Mouse (Mus musculus): ENCODE data around the gene Max. TPM values are rescaled to one million over a fixed set of nuclear protein-coding genes. Genes with fewer than 3 reads are reported as not detected.

Max gene
- total RNA-seq (2015; ENCODE audit: low replicate concordance) (38.6 and 85.1 TPM in 2 replicates), total RNA-seq (2017; ENCODE audit: low replicate concordance) (49.4 and 69.4 TPM in 2 replicates)

GRCm38 (mm10) chr12:76961932-76962891, at the start of gene Max:
Max (minus strand) TSS chr12:76962201.
- ATAC-seq (replicated peaks; ENCODE audit: low FRiP score, poor library complexity, severe bottlenecking) = peak; percentile 93

GRCm38 (mm10) chr12:77011092-77011720, 49.2 kb upstream of the Max start:
- ATAC-seq (replicated peaks; ENCODE audit: low FRiP score, poor library complexity, severe bottlenecking) = no peak

GRCm38 (mm10) chr12:77009202-77010030, 47.4 kb upstream of the Max start:
- no peak for ATAC-seq (replicated peaks; ENCODE audit: low FRiP score, poor library complexity, severe bottlenecking)

GRCm38 (mm10) chr12:77004893-77005292, 42.9 kb upstream of the Max start:
- no peak for ATAC-seq (replicated peaks; ENCODE audit: low FRiP score, poor library complexity, severe bottlenecking)

- ATAC-seq (replicated peaks; ENCODE audit: low FRiP score, poor library complexity, severe bottlenecking) = peak; percentile 60
Measured at GRCm38 (mm10) chr12:77002551-77003228, 40.7 kb upstream of the Max start.

- ATAC-seq (replicated peaks; ENCODE audit: low FRiP score, poor library complexity, severe bottlenecking) = no peak
Measured at GRCm38 (mm10) chr12:77001312-77001711, 39.3 kb upstream of the Max start.

GRCm38 (mm10) chr12:77000705-77001284, 38.8 kb upstream of the Max start:
- ATAC-seq (replicated peaks; ENCODE audit: low FRiP score, poor library complexity, severe bottlenecking) = no peak

GRCm38 (mm10) chr12:77000096-77000704, 38.2 kb upstream of the Max start:
- ATAC-seq (replicated peaks; ENCODE audit: low FRiP score, poor library complexity, severe bottlenecking) = peak; percentile 58; the same call in 1 of the 2 replicates

GRCm38 (mm10) chr12:76994766-76995165, 32.8 kb upstream of the Max start:
- ATAC-seq (replicated peaks; ENCODE audit: low FRiP score, poor library complexity, severe bottlenecking) = no peak

GRCm38 (mm10) chr12:76992891-76993529, 31.0 kb upstream of the Max start:
- no peak for ATAC-seq (replicated peaks; ENCODE audit: low FRiP score, poor library complexity, severe bottlenecking)

- no peak for ATAC-seq (replicated peaks; ENCODE audit: low FRiP score, poor library complexity, severe bottlenecking)
Measured at GRCm38 (mm10) chr12:76982818-76983471, 20.9 kb upstream of the Max start.

- no peak for ATAC-seq (replicated peaks; ENCODE audit: low FRiP score, poor library complexity, severe bottlenecking)
Measured at GRCm38 (mm10) chr12:76979530-76979929, 17.5 kb upstream of the Max start.

- no peak for ATAC-seq (replicated peaks; ENCODE audit: low FRiP score, poor library complexity, severe bottlenecking)
Measured at GRCm38 (mm10) chr12:76972669-76973068, 10.7 kb upstream of the Max start.

- no peak for ATAC-seq (replicated peaks; ENCODE audit: low FRiP score, poor library complexity, severe bottlenecking)
Measured at GRCm38 (mm10) chr12:76972241-76972640, 10.2 kb upstream of the Max start.

GRCm38 (mm10) chr12:76971642-76972221, 9.7 kb upstream of the Max start:
- ATAC-seq (replicated peaks; ENCODE audit: low FRiP score, poor library complexity, severe bottlenecking) = no peak

GRCm38 (mm10) chr12:76965876-76966275, 3.9 kb upstream of the Max start:
- no peak for ATAC-seq (replicated peaks; ENCODE audit: low FRiP score, poor library complexity, severe bottlenecking)

GRCm38 (mm10) chr12:76965089-76965488, 3.1 kb upstream of the Max start:
- no peak for ATAC-seq (replicated peaks; ENCODE audit: low FRiP score, poor library complexity, severe bottlenecking)
